ENCODE assay signal across 8 mouse cellular contexts in the genomic region with DNA sequence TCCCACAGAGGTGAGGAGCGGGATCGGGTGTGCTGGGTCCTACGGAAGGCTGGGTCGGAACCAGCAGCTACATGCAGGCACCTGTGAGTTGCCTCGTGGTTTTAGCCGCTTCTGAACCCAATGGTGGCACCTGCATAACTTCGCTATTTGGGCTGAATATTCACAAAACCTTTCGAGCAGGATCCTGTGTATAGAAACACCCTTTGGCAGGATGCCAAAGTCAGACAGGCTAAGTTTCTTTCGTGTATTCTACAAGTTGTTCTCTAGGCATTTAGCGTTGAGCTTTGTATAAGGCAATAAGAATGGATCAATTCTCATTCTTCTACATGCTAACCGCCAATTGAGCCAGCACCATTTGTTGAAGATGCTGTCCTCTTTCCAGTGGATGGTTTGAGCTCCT. TPM values are rescaled to one million over a fixed set of nuclear protein-coding genes. Genes with fewer than 3 reads are reported as not detected.
DNase-seq lines count a peak whose midpoint lies in the region; ATAC-seq lines count a peak whose summit lies in the region.
"Not testable (repeated sequence)": the region's sequence is repeated elsewhere in the genome, so short reads cannot be mapped to it uniquely, and the experiment has no call there.

No protein-coding gene starts in this region.

- H3K27me3 ChIP-seq in forebrain, embryonic 11.5 days (ENCODE audit: control insufficient read depth, insufficient read depth, low read length); hindbrain, embryonic 10.5 days (ENCODE audit: insufficient read depth, poor library complexity, severe bottlenecking); liver, embryonic 16.5 days (ENCODE audit: control insufficient read depth, insufficient read depth, low read depth, low read length); stomach, embryonic 16.5 days (ENCODE audit: control insufficient read depth, insufficient read depth, low read length): not testable (repeated sequence)

- peak overlapping the region; percentile 73 to 80 for H3K4me3 ChIP-seq in ES-E14 (ENCODE audit: insufficient read depth in 1 of 2, low read depth in 1 of 2, low read length in 2 of 2, poor library complexity in 1 of 2, severe bottlenecking in 1 of 2)
- peak overlapping the region; percentile 41 for H3K4me3 ChIP-seq in forebrain, embryonic 11.5 days (ENCODE audit: low read depth, low read length)
- peak overlapping the region; percentile 55 for H3K4me3 ChIP-seq in hindbrain, embryonic 10.5 days
- peak overlapping the region; percentile 64 for H3K4me3 ChIP-seq in liver, embryonic 16.5 days (ENCODE audit: low read depth, low read length)
- H3K4me3 ChIP-seq in stomach, embryonic 16.5 days (replicated peaks; ENCODE audit: low read length) = peak overlapping the region; percentile 59

- not testable (repeated sequence) for H3K36me3 ChIP-seq in ES-E14 (ENCODE audit: control insufficient read depth, insufficient read depth, low read length, poor library complexity, severe bottlenecking); forebrain, embryonic 11.5 days (ENCODE audit: control insufficient read depth, insufficient read depth, low read length); hindbrain, embryonic 10.5 days; liver, embryonic 16.5 days (ENCODE audit: control insufficient read depth, insufficient read depth); stomach, embryonic 16.5 days (ENCODE audit: control insufficient read depth, insufficient read depth, low read length)

- H3K9ac ChIP-seq in ES-E14 (ENCODE audit: insufficient read depth, low read depth, low read length, poor library complexity, severe bottlenecking) = peak overlapping the region; percentile 59
- peak overlapping the region; percentile 49; the same call in 1 of the 2 replicates for H3K9ac ChIP-seq in forebrain, embryonic 11.5 days (ENCODE audit: low read length)
- H3K9ac ChIP-seq in liver, embryonic 16.5 days (ENCODE audit: low read depth, low read length) = peak overlapping the region; percentile 51
- peak overlapping the region; percentile 66 for H3K9ac ChIP-seq in stomach, embryonic 16.5 days (ENCODE audit: low read length)

- not testable (repeated sequence) for H3K4me1 ChIP-seq in ES-E14 (ENCODE audit: control insufficient read depth in 2 of 2, insufficient read depth in 2 of 2, low read length in 2 of 2, poor library complexity in 1 of 2); forebrain, embryonic 11.5 days (replicated peaks; ENCODE audit: control insufficient read depth, insufficient read depth, low read length); hindbrain, embryonic 10.5 days (replicated peaks); liver, embryonic 16.5 days (ENCODE audit: control insufficient read depth, low read depth, low read length); stomach, embryonic 16.5 days (ENCODE audit: control insufficient read depth, insufficient read depth, low read length)

- peak; percentile 42 for DNase-seq in ES-E14 (ENCODE audit: low read depth, low spot score)
- peak; percentile 37 for DNase-seq in c-Kit-positive CD71-positive TER-119-positive erythroid progenitor cells, embryonic 14.5 days (ENCODE audit: low spot score)
- DNase-seq in forebrain, embryonic 11.5 days (ENCODE audit: low spot score) = not testable (repeated sequence)
- DNase-seq in hindbrain, embryonic 10.5 days (ENCODE audit: low spot score) = peak; percentile 6
- peak; percentile 4 to 10 for DNase-seq in kidney, postnatal 36 days
- DNase-seq in naive thymus-derived CD4-positive, alpha-beta T cell, adult 2 months (ENCODE audit: low read depth) = peak; percentile 77

- not testable (repeated sequence) for H3K9me3 ChIP-seq in ES-E14 (ENCODE audit: control insufficient read depth, insufficient read depth, low read depth, low read length); forebrain, embryonic 11.5 days (ENCODE audit: control insufficient read depth, low read length); liver, embryonic 16.5 days (replicated peaks; ENCODE audit: control insufficient read depth, low read length); stomach, embryonic 16.5 days (replicated peaks; ENCODE audit: control insufficient read depth, low read length)
- peaks cover 21% of the 10 kb centered on the region; the same call in 1 of the 2 replicates for H3K9me3 ChIP-seq in hindbrain, embryonic 10.5 days

- 5% methylated on average over 11 of the region's 11 CpGs for WGBS in forebrain, embryonic 11.5 days
- WGBS in hindbrain, embryonic 10.5 days = 10% methylated on average over 11 of the region's 11 CpGs
- 5% methylated on average over 10 of the region's 11 CpGs for WGBS in liver, embryonic 16.5 days (ENCODE audit: insufficient replicate concordance)
- WGBS in stomach, embryonic 16.5 days = 4% methylated on average over 11 of the region's 11 CpGs

- not testable (repeated sequence) for ATAC-seq in forebrain, embryonic 11.5 days (replicated peaks; ENCODE audit: low FRiP score); liver, embryonic 16.5 days (ENCODE audit: low read depth); stomach, embryonic 16.5 days (ENCODE audit: insufficient read depth, low FRiP score)

- in situ Hi-C loops in ES-E14 (cut with MboI; ENCODE audit: low sequenced_read_pairs in 2 of 2, unreplicated experiment in 2 of 2) = not testable (repeated sequence)

- peak overlapping the region; percentile 51 for H3K4me2 ChIP-seq in forebrain, embryonic 11.5 days (ENCODE audit: low read depth, low read length, severe bottlenecking)
- peak overlapping the region; percentile 56 for H3K4me2 ChIP-seq in liver, embryonic 16.5 days (ENCODE audit: low read depth, low read length)
- peak overlapping the region; percentile 54 for H3K4me2 ChIP-seq in stomach, embryonic 16.5 days (ENCODE audit: low read depth, low read length)

- H3K27ac ChIP-seq in ES-E14 (ENCODE audit: insufficient read depth, low read depth, low read length, poor library complexity, severe bottlenecking) = 0 out of 2 replicates have a peak overlapping the region, but pooled peaks have one; percentile 6
- H3K27ac ChIP-seq in forebrain, embryonic 11.5 days (ENCODE audit: low read depth, low read length) = not testable (repeated sequence)
- H3K27ac ChIP-seq in hindbrain, embryonic 10.5 days = 0 out of 2 replicates have a peak overlapping the region, but pooled peaks have one; percentile 16
- peak overlapping the region; percentile 48; the same call in 1 of the 2 replicates for H3K27ac ChIP-seq in liver, embryonic 16.5 days (ENCODE audit: low read length)
- H3K27ac ChIP-seq in stomach, embryonic 16.5 days (ENCODE audit: low read length) = peak overlapping the region; percentile 46

RNA-seq across cellular contexts. Expression of a gene that starts 58.6 kb away (rescaled TPM):
- 41.3 and 43.0 TPM in 2 replicates for total RNA-seq in ES-E14 (2012; rRNA removed)
- 5.3 and 6.5 TPM in 2 replicates for polyA plus RNA-seq in forebrain, embryonic 11.5 days (2014; fragmentation: Nextera tagmentation; extraction: Ambion mirVana)
- polyA plus RNA-seq in hindbrain, embryonic 10.5 days (2016; fragmentation: Nextera tagmentation; extraction: Ambion mirVana) = 2.9 and 4.8 TPM in 2 replicates
- polyA plus RNA-seq in liver, embryonic 16.5 days (2015; fragmentation: Nextera tagmentation; extraction: Ambion mirVana) = 0.96 and 0.97 TPM in 2 replicates
- 5.9 and 6.4 TPM in 2 replicates for polyA plus RNA-seq in stomach, embryonic 16.5 days (2015; fragmentation: Nextera tagmentation; extraction: Ambion mirVana)
